Mouse (Mus musculus) kidney, embryonic 15.5 days (tissue): ENCODE measurements at regions not wholly inside any gene's neighbourhood (a gene's known extent, or its start where the extent isn't known, plus 50 kb on each side); places are given as distances from the start of the nearest gene placed in this dataset.

Experiments used
- ATAC-seq: fragments of 200-750 bp; cut with Nextera tagmentation; replicated peaks from 2 replicates; pipeline ENCODE4 v1.8.0; 2017; ENCODE audit warnings: moderate TSS enrichment; ENCODE audit not compliant: low FRiP score
- H3K27ac ChIP-seq: fragments of 300-500 bp; sonication (generic); 2 replicates; pipeline ENCODE4 v1.5.1; 2015; ENCODE audit warnings: mild to moderate bottlenecking, inconsistent platforms
- H3K27me3 ChIP-seq: fragments of 300-500 bp; sonication (generic); 2 replicates; pipeline ENCODE4 v1.6.1; 2015; ENCODE audit warnings: inconsistent platforms
- H3K36me3 ChIP-seq: fragments of 300-500 bp; sonication (generic); 2 replicates; pipeline ENCODE4 v1.6.1; 2015; ENCODE audit warnings: inconsistent platforms
- H3K4me1 ChIP-seq: fragments of 300-500 bp; sonication (generic); 2 replicates; pipeline ENCODE4 v1.6.1; 2015; ENCODE audit warnings: inconsistent platforms
- H3K4me2 ChIP-seq: fragments of 300-500 bp; sonication (generic); 2 replicates; pipeline ENCODE4 v1.6.1; 2015; ENCODE audit warnings: moderate library complexity, mild to moderate bottlenecking, inconsistent platforms
- H3K4me3 ChIP-seq: fragments of 300-500 bp; sonication (generic); replicated peaks from 2 replicates; pipeline ENCODE4 v1.5.1; 2015; ENCODE audit warnings: mild to moderate bottlenecking, inconsistent platforms
- H3K9ac ChIP-seq: fragments of 300-500 bp; sonication (generic); 2 replicates; pipeline ENCODE4 v1.6.1; 2015; ENCODE audit warnings: mild to moderate bottlenecking, inconsistent platforms
- H3K9me3 ChIP-seq: fragments of 300-500 bp; sonication (generic); replicated peaks from 2 replicates; pipeline ENCODE4 v1.6.1; 2016; ENCODE audit warnings: inconsistent platforms
- WGBS: fragments of 180-500 bp; shearing (Covaris S2); methylation state at CpG from one replicate; pipeline ENCODE4 v1.1.7; 2015; ENCODE audit warnings: mixed read lengths; 5-methylcytosine and 5-hydroxymethylcytosine counted together

- Histone ChIP-seq H3K27ac (no peak overlapping the region), H3K4me3 (no peak overlapping the region), H3K9me3 (no peaks in the 10 kb centered on the region), H3K27me3 (no peaks in the 10 kb centered on the region), H3K36me3 (no peaks in the 10 kb centered on the region), H3K4me1 (no peaks in the 10 kb centered on the region), H3K4me2 (no peak overlapping the region), H3K9ac (no peak overlapping the region)
- ATAC-seq: no peak
- WGBS: 37% methylated on average over 4 of the region's 4 CpGs
Measured at GRCm38 (mm10) chr16:9275426-9275825, 445.5 kb downstream of the 1810013L24Rik start.

DNA sequence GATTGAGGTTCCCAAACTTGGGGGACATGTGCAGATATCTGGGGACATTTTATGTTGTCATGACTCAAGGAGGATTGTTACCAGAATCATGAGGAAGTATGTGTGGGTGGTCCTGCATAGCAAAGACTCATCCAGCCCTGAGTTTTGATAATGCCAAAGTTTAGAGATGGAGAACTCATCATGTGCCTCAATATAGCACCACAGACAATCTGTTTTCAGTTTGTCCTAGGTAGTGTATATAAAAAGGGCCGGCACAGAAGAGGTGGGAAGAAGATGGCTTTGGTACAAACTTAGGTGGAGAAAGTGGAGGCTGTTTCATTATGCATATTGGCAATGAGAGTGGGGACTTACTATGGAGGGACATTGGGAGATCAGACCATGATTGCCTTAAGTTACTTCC lies 447.2 kb downstream of the 1810013L24Rik start:
- no peaks in the 10 kb centered on the region for H3K36me3 ChIP-seq
- H3K4me1 ChIP-seq: no peaks in the 10 kb centered on the region
- H3K27me3 ChIP-seq: no peaks in the 10 kb centered on the region
- no peak overlapping the region for H3K4me3 ChIP-seq
- no peak overlapping the region for H3K9ac ChIP-seq
- WGBS: 87% methylated on average over 1 of the region's 1 CpGs
- H3K4me2 ChIP-seq: no peak overlapping the region
- no peaks in the 10 kb centered on the region for H3K9me3 ChIP-seq
- no peak for ATAC-seq
- H3K27ac ChIP-seq: no peak overlapping the region

DNA sequence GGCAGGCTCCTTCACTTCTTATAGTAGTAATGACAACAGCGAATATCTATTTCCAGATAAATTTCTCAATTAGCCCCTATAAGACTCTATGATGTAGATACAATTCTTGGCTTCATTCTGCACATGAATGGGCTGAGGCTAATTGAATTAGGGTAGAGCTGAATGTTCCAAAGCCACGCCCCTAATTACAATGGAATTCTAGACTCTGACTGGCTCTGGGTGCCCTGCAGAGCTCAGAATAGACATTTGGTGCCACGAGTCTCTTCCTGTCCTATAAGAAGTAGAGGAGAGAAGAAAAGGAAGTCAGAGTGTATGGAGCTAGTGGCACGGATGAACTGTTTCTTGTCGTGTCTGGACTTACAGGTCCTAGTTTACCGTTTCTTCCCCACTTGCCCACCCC lies 449.8 kb downstream of the 1810013L24Rik start:
- no peaks in the 10 kb centered on the region for H3K36me3 ChIP-seq
- no peak for ATAC-seq

GRCm38 (mm10) chr16:9280431-9280830 lies 450.5 kb downstream of the 1810013L24Rik start:
- no peaks in the 10 kb centered on the region for H3K9me3 ChIP-seq
- H3K9ac ChIP-seq: no peak overlapping the region
- H3K4me1 ChIP-seq: no peaks in the 10 kb centered on the region
- no peak for ATAC-seq
- H3K4me2 ChIP-seq: no peak overlapping the region
- 79% methylated on average over 4 of the region's 4 CpGs for WGBS
- no peak overlapping the region for H3K4me3 ChIP-seq
- H3K27ac ChIP-seq: no peak overlapping the region
- no peaks in the 10 kb centered on the region for H3K36me3 ChIP-seq
- H3K27me3 ChIP-seq: no peaks in the 10 kb centered on the region

More for the DNA sequence above, 449.8 kb downstream of the 1810013L24Rik start:
- Histone ChIP-seq H3K4me1 (no peaks in the 10 kb centered on the region), H3K27ac (no peak overlapping the region), H3K9ac (no peak overlapping the region), H3K9me3 (no peaks in the 10 kb centered on the region), H3K4me3 (no peak overlapping the region), H3K4me2 (no peak overlapping the region), H3K27me3 (no peaks in the 10 kb centered on the region)
- WGBS: 70% methylated on average over 6 of the region's 6 CpGs

GRCm38 (mm10) chr16:9280931-9281330 lies 451.0 kb downstream of the 1810013L24Rik start:
- WGBS: 12% methylated on average over 5 of the region's 5 CpGs
- no peak for ATAC-seq
- no peak overlapping the region for H3K4me2 ChIP-seq
- H3K36me3 ChIP-seq: no peaks in the 10 kb centered on the region
- H3K4me3 ChIP-seq: no peak overlapping the region
- H3K27ac ChIP-seq: no peak overlapping the region
- H3K27me3 ChIP-seq: no peaks in the 10 kb centered on the region
- no peaks in the 10 kb centered on the region for H3K4me1 ChIP-seq
- H3K9ac ChIP-seq: no peak overlapping the region
- no peaks in the 10 kb centered on the region for H3K9me3 ChIP-seq

GRCm38 (mm10) chr16:9284423-9284822 lies 454.5 kb downstream of the 1810013L24Rik start:
- H3K9me3 ChIP-seq: no peaks in the 10 kb centered on the region
- ATAC-seq: no peak
- H3K27ac ChIP-seq: no peak overlapping the region
- no peak overlapping the region for H3K4me2 ChIP-seq
- H3K4me3 ChIP-seq: no peak overlapping the region
- no peaks in the 10 kb centered on the region for H3K27me3 ChIP-seq
- no peaks in the 10 kb centered on the region for H3K4me1 ChIP-seq
- H3K36me3 ChIP-seq: no peaks in the 10 kb centered on the region
- H3K9ac ChIP-seq: no peak overlapping the region
- 55% methylated on average over 3 of the region's 3 CpGs for WGBS

DNA sequence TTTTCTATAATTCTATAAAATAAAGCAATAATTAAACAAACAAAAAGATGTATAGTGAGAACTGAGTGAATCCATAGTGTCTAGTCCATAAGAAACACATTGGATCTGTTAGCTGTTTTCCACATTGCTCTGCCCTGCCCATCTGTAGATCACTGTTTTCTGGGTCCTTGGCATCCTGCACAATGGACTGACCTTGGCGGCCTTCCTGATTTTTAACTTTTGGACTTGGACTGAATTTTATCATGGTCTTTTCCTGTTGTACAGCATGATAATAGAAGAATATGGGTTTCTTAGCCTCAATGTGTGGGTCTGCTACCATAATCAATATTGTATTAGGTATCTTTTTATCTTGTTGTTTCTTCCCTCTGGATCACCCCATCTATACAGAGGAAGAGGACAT lies 456.0 kb downstream of the 1810013L24Rik start:
- Histone ChIP-seq H3K4me1 (no peaks in the 10 kb centered on the region), H3K9me3 (no peaks in the 10 kb centered on the region), H3K4me2 (no peak overlapping the region), H3K9ac (no peak overlapping the region), H3K4me3 (no peak overlapping the region), H3K27me3 (no peaks in the 10 kb centered on the region), H3K36me3 (no peaks in the 10 kb centered on the region), H3K27ac (no peak overlapping the region)
- WGBS: 94% methylated on average over 1 of the region's 1 CpGs
- ATAC-seq: no peak

GRCm38 (mm10) chr16:9287557-9287956 lies 457.7 kb downstream of the 1810013L24Rik start:
- Histone ChIP-seq H3K4me2 (no peak overlapping the region), H3K9ac (no peak overlapping the region), H3K4me3 (no peak overlapping the region), H3K36me3 (no peaks in the 10 kb centered on the region), H3K27me3 (no peaks in the 10 kb centered on the region), H3K9me3 (no peaks in the 10 kb centered on the region), H3K4me1 (no peaks in the 10 kb centered on the region), H3K27ac (no peak overlapping the region)
- no peak for ATAC-seq
- WGBS: 85% methylated on average over 6 of the region's 6 CpGs

GRCm38 (mm10) chr16:9291356-9292020 lies 461.6 kb downstream of the 1810013L24Rik start:
- H3K4me2 ChIP-seq: no peak overlapping the region
- no peaks in the 10 kb centered on the region for H3K36me3 ChIP-seq
- no peak overlapping the region for H3K27ac ChIP-seq
- no peak overlapping the region for H3K9ac ChIP-seq
- no peak for ATAC-seq
- no peak overlapping the region for H3K4me3 ChIP-seq
- no peaks in the 10 kb centered on the region for H3K9me3 ChIP-seq
- H3K27me3 ChIP-seq: no peaks in the 10 kb centered on the region
- WGBS: 57% methylated on average over 4 of the region's 4 CpGs
- no peaks in the 10 kb centered on the region for H3K4me1 ChIP-seq

GRCm38 (mm10) chr16:9303134-9303533 lies 473.2 kb downstream of the 1810013L24Rik start:
- Histone ChIP-seq H3K4me3 (no peak overlapping the region), H3K36me3 (no peaks in the 10 kb centered on the region), H3K4me1 (no peaks in the 10 kb centered on the region), H3K27ac (no peak overlapping the region), H3K4me2 (no peak overlapping the region), H3K27me3 (no peaks in the 10 kb centered on the region), H3K9me3 (no peaks in the 10 kb centered on the region), H3K9ac (no peak overlapping the region)
- 85% methylated on average over 4 of the region's 4 CpGs for WGBS
- ATAC-seq: no peak

- WGBS: 83% methylated on average over 1 of the region's 1 CpGs
Measured at GRCm38 (mm10) chr16:9304079-9304478, 474.2 kb downstream of the 1810013L24Rik start.

DNA sequence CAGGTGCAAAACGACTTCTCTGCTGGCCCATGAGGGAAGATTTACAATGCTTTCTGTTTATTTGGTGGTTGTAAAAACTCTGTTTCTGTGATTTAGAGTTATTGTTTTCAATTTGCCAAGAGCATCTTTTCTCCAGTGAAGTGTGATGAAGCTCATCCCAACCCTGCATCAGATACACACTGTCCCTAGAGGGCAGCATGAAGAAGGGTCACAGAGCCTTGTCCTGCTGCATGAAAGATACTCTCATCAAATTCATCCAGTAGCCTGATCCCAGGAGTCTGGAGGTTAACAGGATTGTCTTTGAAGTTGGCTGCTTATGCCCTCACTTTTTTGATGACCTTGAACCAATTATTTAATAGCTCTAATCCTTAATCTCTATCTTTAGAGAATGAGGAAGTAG lies 480.8 kb downstream of the 1810013L24Rik start:
- Histone ChIP-seq H3K36me3 (no peaks in the 10 kb centered on the region), H3K4me1 (no peaks in the 10 kb centered on the region), H3K9ac (no peak overlapping the region), H3K9me3 (no peaks in the 10 kb centered on the region), H3K4me2 (no peak overlapping the region), H3K27ac (no peak overlapping the region), H3K4me3 (no peak overlapping the region), H3K27me3 (no peaks in the 10 kb centered on the region)
- WGBS: 6% methylated on average over 1 of the region's 1 CpGs
- no peak for ATAC-seq

More at GRCm38 (mm10) chr16:9304079-9304478, 474.2 kb downstream of the 1810013L24Rik start:
- Histone ChIP-seq H3K9ac (no peak overlapping the region), H3K4me1 (no peaks in the 10 kb centered on the region), H3K27me3 (no peaks in the 10 kb centered on the region), H3K9me3 (no peaks in the 10 kb centered on the region), H3K4me2 (no peak overlapping the region), H3K27ac (no peak overlapping the region), H3K4me3 (no peak overlapping the region), H3K36me3 (no peaks in the 10 kb centered on the region)
- no peak for ATAC-seq

- no peak overlapping the region for H3K4me3 ChIP-seq
- 79% methylated on average over 1 of the region's 1 CpGs for WGBS
- H3K9me3 ChIP-seq: no peaks in the 10 kb centered on the region
Measured at GRCm38 (mm10) chr16:9335626-9336025, 505.7 kb downstream of the 1810013L24Rik start.

More at GRCm38 (mm10) chr16:9335626-9336025, 505.7 kb downstream of the 1810013L24Rik start:
- Histone ChIP-seq H3K36me3 (no peaks in the 10 kb centered on the region), H3K4me2 (no peak overlapping the region), H3K4me1 (no peaks in the 10 kb centered on the region), H3K9ac (no peak overlapping the region), H3K27me3 (no peaks in the 10 kb centered on the region), H3K27ac (no peak overlapping the region)
- ATAC-seq: no peak
